Mouse (Mus musculus): Measurements from ENCODE around the gene Pfn5. TPM values are rescaled to one million over a fixed set of nuclear protein-coding genes. Genes with fewer than 3 reads are reported as not detected.
"Not testable (repeated sequence)": the region's sequence is repeated elsewhere in the genome, so short reads cannot be mapped to it uniquely, and the experiment has no call there.

Gene Pfn5
- polyA plus RNA-seq (2015; fragmentation: Nextera tagmentation; extraction: Ambion mirVana): not detected in 2 replicates

DNA sequence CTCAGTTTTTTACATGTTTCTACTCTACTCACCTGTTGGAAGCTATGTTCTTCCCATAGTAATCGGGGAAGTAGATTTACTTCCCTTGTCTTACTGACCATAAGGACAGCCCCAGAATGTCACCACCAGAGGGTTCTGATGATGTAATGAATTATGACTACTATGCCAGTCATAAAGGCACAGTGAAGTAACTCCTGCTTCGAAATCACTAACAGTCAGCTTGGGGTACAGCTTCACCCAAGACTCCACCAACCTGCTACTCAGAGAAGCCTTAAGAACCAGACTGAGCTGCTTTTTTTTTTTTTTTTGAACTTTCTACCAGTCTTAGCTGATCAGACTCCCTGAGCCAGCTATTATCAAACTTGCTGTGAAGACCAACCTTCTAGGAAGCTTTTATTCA is at the start of gene Pfn5, which contains the start of gene Asb12:
Gene Pfn5 (plus strand): TSS at position 218 of the 400 bp plus-strand sequence.
Gene Asb12 (minus strand): TSS at position 101 of the 400 bp plus-strand sequence.
- WGBS: 83% methylated on average over 2 of the region's 2 CpGs
- Histone ChIP-seq H3K4me3 (no peak within 1 kb of the TSS), H3K4me2 (replicated peaks) (no peak within 1 kb of the TSS), H3K36me3 (no peaks in the 10 kb centered on the region), H3K27ac (no peak within 1 kb of the TSS), H3K9ac (no peak within 1 kb of the TSS), H3K9me3 (no peaks in the 10 kb centered on the region), H3K4me1 (no peaks in the 10 kb centered on the region), H3K27me3 (no peaks in the 10 kb centered on the region)
- no peak for ATAC-seq (ENCODE audit: low FRiP score, low read depth)

DNA sequence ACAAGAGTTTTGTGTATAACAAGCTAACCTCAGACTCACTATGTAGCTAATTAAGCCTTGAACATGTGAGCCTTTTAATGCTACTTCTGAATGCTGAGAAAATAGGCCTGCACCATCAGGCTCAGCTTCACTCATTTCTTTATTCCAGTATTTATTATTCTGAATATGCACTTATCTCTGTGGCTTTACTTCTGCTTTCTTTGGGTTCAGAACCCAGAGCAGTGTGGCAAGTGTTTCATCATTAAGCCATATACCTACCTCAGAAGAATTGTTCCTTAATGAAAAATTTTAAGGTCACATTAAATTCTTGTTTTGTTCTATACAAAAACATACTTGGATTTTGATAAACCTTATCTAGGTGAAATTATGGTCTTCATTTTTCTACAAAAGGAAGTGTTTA is 34.0 kb upstream of the Pfn5 start:
- Histone ChIP-seq H3K9me3 (no peaks in the 10 kb centered on the region), H3K27ac (no peak overlapping the region), H3K9ac (no peak overlapping the region), H3K27me3 (no peaks in the 10 kb centered on the region; the same call in 1 of the 2 replicates), H3K4me3 (no peak overlapping the region), H3K4me1 (no peaks in the 10 kb centered on the region), H3K4me2 (replicated peaks) (no peak overlapping the region), H3K36me3 (no peaks in the 10 kb centered on the region)
- ATAC-seq (ENCODE audit: low FRiP score, low read depth): no peak

DNA sequence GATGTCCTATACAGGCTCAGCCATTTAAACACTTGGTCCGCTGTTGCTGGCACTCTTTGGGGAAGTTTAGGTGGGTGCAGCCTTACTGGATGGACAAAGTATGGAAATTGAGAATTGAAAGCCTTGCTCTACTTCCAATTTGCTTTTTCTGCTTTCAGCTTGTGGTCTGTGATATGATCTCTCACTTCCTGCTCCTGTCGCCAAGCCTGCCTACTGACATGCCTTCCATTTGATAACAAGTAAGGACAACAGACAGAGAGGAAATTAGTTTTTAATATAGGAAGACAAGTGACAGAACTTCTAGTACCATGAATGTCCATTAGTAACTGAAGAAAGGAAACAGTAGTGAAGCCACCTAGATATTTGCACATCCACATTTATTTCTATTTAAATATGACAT is 32.7 kb upstream of the Pfn5 start:
- Histone ChIP-seq H3K36me3 (no peaks in the 10 kb centered on the region), H3K4me3 (no peak overlapping the region), H3K9ac (no peak overlapping the region), H3K9me3 (no peaks in the 10 kb centered on the region), H3K27ac (no peak overlapping the region), H3K4me1 (no peaks in the 10 kb centered on the region), H3K27me3 (no peaks in the 10 kb centered on the region; the same call in 1 of the 2 replicates), H3K4me2 (replicated peaks) (no peak overlapping the region)
- 93% methylated on average over 2 of the region's 2 CpGs for WGBS
- ATAC-seq (ENCODE audit: low FRiP score, low read depth): no peak

- not testable (repeated sequence) for H3K9ac ChIP-seq; H3K9me3 ChIP-seq; H3K4me1 ChIP-seq; H3K4me2 ChIP-seq (replicated peaks); H3K4me3 ChIP-seq; ATAC-seq (ENCODE audit: low FRiP score, low read depth); H3K27ac ChIP-seq; H3K27me3 ChIP-seq; H3K36me3 ChIP-seq
- 86% methylated on average over 2 of the region's 2 CpGs for WGBS
These were observed 22.4 kb upstream of the Pfn5 start for GRCm38 (mm10) chrX:95535493-95535892.

DNA sequence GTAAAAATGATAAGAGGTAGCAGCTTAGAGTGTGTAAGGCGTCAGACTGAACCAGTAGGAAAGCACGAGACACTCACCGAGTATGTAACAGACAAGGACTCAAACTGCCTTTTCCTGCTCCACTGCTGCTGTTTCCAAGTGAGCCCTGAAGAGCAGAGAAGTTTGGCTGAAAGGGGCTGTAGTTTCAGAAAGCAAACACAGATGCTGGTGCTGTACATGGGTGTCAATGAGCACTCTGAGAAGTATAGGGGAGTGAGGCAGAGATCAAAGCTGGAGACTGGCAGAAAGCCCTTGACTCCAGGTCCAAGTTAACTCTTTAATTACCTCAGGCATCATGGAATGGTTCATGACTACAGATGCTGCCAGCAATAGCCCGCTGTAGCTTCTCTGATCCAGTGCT is 3.6 kb upstream of the Pfn5 start:
- no peak overlapping the region for H3K4me2 ChIP-seq (replicated peaks)

GRCm38 (mm10) chrX:95600609-95601008 is 42.7 kb downstream of the Pfn5 start:
- Histone ChIP-seq H3K36me3 (no peaks in the 10 kb centered on the region), H3K9me3 (no peaks in the 10 kb centered on the region), H3K9ac (no peak overlapping the region), H3K4me1 (no peaks in the 10 kb centered on the region), H3K27ac (no peak overlapping the region), H3K4me3 (no peak overlapping the region), H3K4me2 (replicated peaks) (no peak overlapping the region), H3K27me3 (no peaks in the 10 kb centered on the region; the same call in 1 of the 2 replicates)
- 54% methylated on average over 5 of the region's 5 CpGs for WGBS
- ATAC-seq (ENCODE audit: low FRiP score, low read depth): peak; percentile 44; the same call in 1 of the 2 replicates

More for the DNA sequence above, 3.6 kb upstream of the Pfn5 start:
- H3K36me3 ChIP-seq: no peaks in the 10 kb centered on the region
- no peak for ATAC-seq (ENCODE audit: low FRiP score, low read depth)
- no peaks in the 10 kb centered on the region for H3K9me3 ChIP-seq
- no peaks in the 10 kb centered on the region for H3K4me1 ChIP-seq
- no peak overlapping the region for H3K4me3 ChIP-seq
- no peaks in the 10 kb centered on the region for H3K27me3 ChIP-seq
- 56% methylated on average over 4 of the region's 4 CpGs for WGBS
- no peak overlapping the region for H3K9ac ChIP-seq
- no peak overlapping the region for H3K27ac ChIP-seq

Other genes with a start within 250 kb of the Pfn5 start
- gene Amer1, start 113.2 kb upstream of the Pfn5 start, polyA plus RNA-seq (2015; fragmentation: Nextera tagmentation; extraction: Ambion mirVana): 14.6 and 15.7 TPM in 2 replicates
- gene Asb12, start 117 bp upstream of the Pfn5 start, polyA plus RNA-seq (2015; fragmentation: Nextera tagmentation; extraction: Ambion mirVana): 0.11 and 0.22 TPM in 2 replicates
- 32.3 and 32.7 TPM in 2 replicates for gene Zc4h2, start 100.4 kb downstream of the Pfn5 start, polyA plus RNA-seq (2015; fragmentation: Nextera tagmentation; extraction: Ambion mirVana)
- gene Zc3h12b, start 153.6 kb downstream of the Pfn5 start, polyA plus RNA-seq (2015; fragmentation: Nextera tagmentation; extraction: Ambion mirVana): 5.1 and 5.4 TPM in 2 replicates